Mouse (Mus musculus) liver, embryonic 12.5 days (tissue): ENCODE measurements around the gene Helz. TPM values are rescaled to one million over a fixed set of nuclear protein-coding genes. Genes with fewer than 3 reads are reported as not detected.

Experiments
- ATAC-seq: fragments of 200-750 bp; cut with Nextera tagmentation; 2 replicates; pipeline ENCODE4 v1.8.0; 2017; ENCODE audit warnings: moderate number of reproducible peaks, mild to moderate bottlenecking, moderate library complexity
- H3K27ac ChIP-seq: fragments of 300-500 bp; sonication (generic); 2 replicates; pipeline ENCODE4 v1.5.1; 2016; ENCODE audit warnings: mild to moderate bottlenecking
- H3K27me3 ChIP-seq: fragments of 300-500 bp; sonication (generic); replicated peaks from 2 replicates; pipeline ENCODE4 v1.6.1; 2016; ENCODE audit warnings: mild to moderate bottlenecking, moderate library complexity
- H3K36me3 ChIP-seq: fragments of 300-500 bp; sonication (generic); 2 replicates; pipeline ENCODE4 v1.6.1; 2016; ENCODE audit warnings: mild to moderate bottlenecking, moderate library complexity
- H3K4me1 ChIP-seq: fragments of 300-500 bp; sonication (generic); 2 replicates; pipeline ENCODE4 v1.6.1; 2016
- H3K4me2 ChIP-seq: fragments of 300-500 bp; sonication (generic); 2 replicates; pipeline ENCODE4 v1.6.1; 2016; ENCODE audit warnings: mild to moderate bottlenecking, moderate library complexity
- H3K4me3 ChIP-seq: fragments of 300-500 bp; sonication (generic); 2 replicates; pipeline ENCODE4 v1.5.1; 2016; ENCODE audit warnings: mild to moderate bottlenecking, moderate library complexity
- H3K9ac ChIP-seq: fragments of 300-500 bp; sonication (generic); 2 replicates; pipeline ENCODE4 v1.6.1; 2016; ENCODE audit warnings: mild to moderate bottlenecking, moderate library complexity
- H3K9me3 ChIP-seq: fragments of 300-500 bp; sonication (generic); replicated peaks from 2 replicates; pipeline ENCODE4 v1.6.1; 2016; ENCODE audit warnings: mild to moderate bottlenecking, moderate library complexity
- WGBS: fragments of 180-500 bp; shearing (Covaris S2); methylation state at CpG from one replicate; pipeline ENCODE4 v1.1.7; 2016; ENCODE audit not compliant: insufficient replicate concordance; 5-methylcytosine and 5-hydroxymethylcytosine counted together
- polyA plus RNA-seq: library from polyadenylated mRNA; unstranded; fragments of >200 nt; fragmentation: Nextera tagmentation; extraction: Ambion mirVana; gene quantifications from 2 replicates; pipeline ENCODE4 v1.2.1, GENCODE M21; 2016

Helz gene
- polyA plus RNA-seq, 1 experiment from 2014 or later, result 10.6 TPM

- WGBS, result 43% methylated on average over 1 of the region's 1 CpGs
- ATAC-seq, result no peak
- H3K4me3 ChIP-seq, result no peak overlapping the region
- H3K4me1 ChIP-seq, result no peaks in the 10 kb centered on the region
- no peak overlapping the region for H3K4me2 ChIP-seq
- no peaks in the 10 kb centered on the region for H3K9me3 ChIP-seq
- H3K36me3 ChIP-seq, result no peaks in the 10 kb centered on the region
- no peaks in the 10 kb centered on the region for H3K27me3 ChIP-seq
- no peak overlapping the region for H3K9ac ChIP-seq
- no peak overlapping the region for H3K27ac ChIP-seq
These were observed 26.6 kb upstream of the Helz start for GRCm38 (mm10) chr11:107521153-107521552.

GRCm38 (mm10) chr11:107524966-107525365 is 22.8 kb upstream of the Helz start:
- no peak overlapping the region for H3K4me3 ChIP-seq
- no peaks in the 10 kb centered on the region for H3K27me3 ChIP-seq
- 73% methylated on average over 1 of the region's 1 CpGs for WGBS
- H3K9me3 ChIP-seq, result no peaks in the 10 kb centered on the region
- no peak for ATAC-seq
- H3K4me1 ChIP-seq, result peaks cover 11% of the 10 kb centered on the region; the same call in 1 of the 2 replicates
- no peak overlapping the region for H3K27ac ChIP-seq
- H3K9ac ChIP-seq, result no peak overlapping the region
- no peaks in the 10 kb centered on the region for H3K36me3 ChIP-seq
- no peak overlapping the region for H3K4me2 ChIP-seq

GRCm38 (mm10) chr11:107527632-107528031 is 20.1 kb upstream of the Helz start:
- Histone ChIP-seq H3K4me2 (no peak overlapping the region), H3K27me3 (no peaks in the 10 kb centered on the region), H3K4me3 (no peak overlapping the region), H3K4me1 (peaks cover 26% of the 10 kb centered on the region), H3K9ac (no peak overlapping the region), H3K27ac (no peak overlapping the region), H3K36me3 (no peaks in the 10 kb centered on the region), H3K9me3 (no peaks in the 10 kb centered on the region)
- ATAC-seq, result no peak
- 61% methylated on average over 3 of the region's 3 CpGs for WGBS

GRCm38 (mm10) chr11:107529320-107529719 is 18.4 kb upstream of the Helz start:
- ATAC-seq, result 0 out of 2 replicates have a peak, but pooled peaks have one; percentile 42
- Histone ChIP-seq H3K27ac (0 out of 2 replicates have a peak overlapping the region, but pooled peaks have one; percentile 40), H3K4me2 (0 out of 2 replicates have a peak overlapping the region, but pooled peaks have one; percentile 4), H3K9ac (no peak overlapping the region), H3K27me3 (no peaks in the 10 kb centered on the region), H3K36me3 (no peaks in the 10 kb centered on the region), H3K9me3 (no peaks in the 10 kb centered on the region), H3K4me1 (peaks cover 26% of the 10 kb centered on the region), H3K4me3 (no peak overlapping the region)
- WGBS, result 14% methylated on average over 8 of the region's 8 CpGs

- Histone ChIP-seq H3K9ac (no peak overlapping the region), H3K27me3 (no peaks in the 10 kb centered on the region), H3K9me3 (no peaks in the 10 kb centered on the region), H3K4me3 (no peak overlapping the region), H3K4me1 (peaks cover 26% of the 10 kb centered on the region), H3K36me3 (no peaks in the 10 kb centered on the region), H3K4me2 (no peak overlapping the region), H3K27ac (no peak overlapping the region)
- peak; percentile 78; the same call in 1 of the 2 replicates for ATAC-seq
- 38% methylated on average over 4 of the region's 4 CpGs for WGBS
These were observed 16.3 kb upstream of the Helz start for GRCm38 (mm10) chr11:107531445-107531844.

GRCm38 (mm10) chr11:107532271-107532670 is 15.5 kb upstream of the Helz start:
- H3K9me3 ChIP-seq, result no peaks in the 10 kb centered on the region
- 11% methylated on average over 5 of the region's 5 CpGs for WGBS
- H3K4me3 ChIP-seq, result no peak overlapping the region
- H3K27me3 ChIP-seq, result no peaks in the 10 kb centered on the region
- H3K9ac ChIP-seq, result no peak overlapping the region
- ATAC-seq, result no peak
- H3K36me3 ChIP-seq, result no peaks in the 10 kb centered on the region
- H3K4me1 ChIP-seq, result peaks cover 26% of the 10 kb centered on the region
- no peak overlapping the region for H3K4me2 ChIP-seq
- no peak overlapping the region for H3K27ac ChIP-seq

GRCm38 (mm10) chr11:107538994-107539393 is 8.7 kb upstream of the Helz start:
- ATAC-seq, result no peak
- no peaks in the 10 kb centered on the region for H3K27me3 ChIP-seq
- no peak overlapping the region for H3K9ac ChIP-seq
- no peak overlapping the region for H3K27ac ChIP-seq
- H3K4me2 ChIP-seq, result no peak overlapping the region
- no peaks in the 10 kb centered on the region for H3K9me3 ChIP-seq
- WGBS, result 80% methylated on average over 4 of the region's 4 CpGs
- no peak overlapping the region for H3K4me3 ChIP-seq
- no peaks in the 10 kb centered on the region for H3K4me1 ChIP-seq
- no peaks in the 10 kb centered on the region for H3K36me3 ChIP-seq

GRCm38 (mm10) chr11:107540339-107540738 is 7.4 kb upstream of the Helz start:
- H3K27ac ChIP-seq, result no peak overlapping the region
- no peaks in the 10 kb centered on the region for H3K4me1 ChIP-seq
- H3K27me3 ChIP-seq, result peaks cover 4% of the 10 kb centered on the region
- no peak for ATAC-seq
- no peak overlapping the region for H3K4me2 ChIP-seq
- H3K4me3 ChIP-seq, result no peak overlapping the region
- no peaks in the 10 kb centered on the region for H3K36me3 ChIP-seq
- no peak overlapping the region for H3K9ac ChIP-seq
- WGBS, result 5% methylated on average over 1 of the region's 1 CpGs
- H3K9me3 ChIP-seq, result no peaks in the 10 kb centered on the region

GRCm38 (mm10) chr11:107545747-107546476 is 1.8 kb upstream of the Helz start:
- no peak overlapping the region for H3K4me3 ChIP-seq
- H3K27ac ChIP-seq, result no peak overlapping the region

GRCm38 (mm10) chr11:107546667-107547301 is 946 bp upstream of the Helz start:
- no peaks in the 10 kb centered on the region for H3K9me3 ChIP-seq
- ATAC-seq, result no peak
- H3K4me3 ChIP-seq, result peak overlapping the region; percentile 96
- no peak overlapping the region for H3K27ac ChIP-seq
- H3K4me1 ChIP-seq, result peaks cover 41% of the 10 kb centered on the region
- H3K4me2 ChIP-seq, result peak overlapping the region; percentile 99
- peaks cover 24% of the 10 kb centered on the region for H3K27me3 ChIP-seq
- under 1% methylated on average over 36 of the region's 37 CpGs for WGBS
- H3K36me3 ChIP-seq, result peaks cover 26% of the 10 kb centered on the region
- H3K9ac ChIP-seq, result peak overlapping the region; percentile 89

More at GRCm38 (mm10) chr11:107545747-107546476, 1.8 kb upstream of the Helz start:
- Histone ChIP-seq H3K4me1 (peaks cover 32% of the 10 kb centered on the region), H3K9ac (no peak overlapping the region), H3K27me3 (peaks cover 24% of the 10 kb centered on the region), H3K4me2 (peak overlapping the region; percentile 99; the same call in 1 of the 2 replicates), H3K36me3 (peaks cover 18% of the 10 kb centered on the region), H3K9me3 (no peaks in the 10 kb centered on the region)
- ATAC-seq, result no peak
- 40% methylated on average over 13 of the region's 13 CpGs for WGBS

GRCm38 (mm10) chr11:107548204-107548975 is 660 bp downstream of the Helz start:
- peak; percentile 38; the same call in 1 of the 2 replicates for ATAC-seq
- Histone ChIP-seq H3K9me3 (no peaks in the 10 kb centered on the region), H3K4me2 (peak overlapping the region; percentile 99), H3K9ac (peak overlapping the region; percentile 89), H3K27me3 (peaks cover 24% of the 10 kb centered on the region), H3K4me1 (peaks cover 55% of the 10 kb centered on the region), H3K4me3 (peak overlapping the region; percentile 96), H3K36me3 (peaks cover 37% of the 10 kb centered on the region), H3K27ac (peak overlapping the region; percentile 79)
- 3% methylated on average over 38 of the region's 39 CpGs for WGBS

GRCm38 (mm10) chr11:107559874-107560273 is 12.1 kb downstream of the Helz start:
- Histone ChIP-seq H3K9me3 (no peaks in the 10 kb centered on the region), H3K4me3 (no peak overlapping the region), H3K27me3 (no peaks in the 10 kb centered on the region), H3K27ac (no peak overlapping the region), H3K36me3 (peaks cover 68% of the 10 kb centered on the region), H3K4me1 (no peaks in the 10 kb centered on the region), H3K4me2 (no peak overlapping the region), H3K9ac (no peak overlapping the region)
- no peak for ATAC-seq
- 90% methylated on average over 5 of the region's 5 CpGs for WGBS
